Mouse (Mus musculus) midbrain, embryonic 15.5 days (tissue): ENCODE data around the gene Ccdc117. TPM values are rescaled to one million over a fixed set of nuclear protein-coding genes. Genes with fewer than 3 reads are reported as not detected.
"Not testable (repeated sequence)": the region's sequence is repeated elsewhere in the genome, so short reads cannot be mapped to it uniquely, and the experiment has no call there.

Experiments used
- ATAC-seq: fragments of 200-750 bp; cut with Nextera tagmentation; replicated peaks from 2 replicates; pipeline ENCODE4 v1.8.0; 2017; ENCODE audit warnings: moderate TSS enrichment
- H3K27ac ChIP-seq: fragments of 300-500 bp; sonication (generic); 2 replicates; pipeline ENCODE4 v1.5.1; 2015; ENCODE audit warnings: mild to moderate bottlenecking, inconsistent platforms
- H3K27me3 ChIP-seq: fragments of 300-500 bp; sonication (generic); replicated peaks from 2 replicates; pipeline ENCODE4 v1.6.1; 2015; ENCODE audit warnings: inconsistent platforms
- H3K36me3 ChIP-seq: fragments of 300-500 bp; sonication (generic); replicated peaks from 2 replicates; pipeline ENCODE4 v1.6.1; 2015; ENCODE audit warnings: inconsistent platforms
- H3K4me1 ChIP-seq: fragments of 300-500 bp; sonication (generic); 2 replicates; pipeline ENCODE4 v1.6.1; 2015; ENCODE audit warnings: inconsistent platforms
- H3K4me2 ChIP-seq: fragments of 300-500 bp; sonication (generic); 2 replicates; pipeline ENCODE4 v1.6.1; 2015; ENCODE audit warnings: inconsistent platforms, mild to moderate bottlenecking, moderate library complexity
- H3K4me3 ChIP-seq: fragments of 300-500 bp; sonication (generic); 2 replicates; pipeline ENCODE4 v1.5.1; 2015; ENCODE audit warnings: mild to moderate bottlenecking, inconsistent platforms
- H3K9ac ChIP-seq: fragments of 300-500 bp; sonication (generic); 2 replicates; pipeline ENCODE4 v1.6.1; 2015; ENCODE audit warnings: mild to moderate bottlenecking, inconsistent platforms
- H3K9me3 ChIP-seq: fragments of 300-500 bp; sonication (generic); 2 replicates; pipeline ENCODE4 v1.6.1; 2016; ENCODE audit warnings: inconsistent platforms
- WGBS: fragments of 180-500 bp; shearing (Covaris S2); methylation state at CpG from one replicate; pipeline ENCODE4 v1.1.7; 2015; ENCODE audit warnings: mixed read lengths; 5-methylcytosine and 5-hydroxymethylcytosine counted together
- polyA plus RNA-seq: library from polyadenylated mRNA; unstranded; fragments of >200 nt; fragmentation: Nextera tagmentation; extraction: Ambion mirVana; gene quantifications from 2 replicates; pipeline ENCODE4 v1.2.1, GENCODE M21; 2015

Gene Ccdc117
- polyA plus RNA-seq, 1 experiment from 2014 or later: 12.1 TPM

DNA sequence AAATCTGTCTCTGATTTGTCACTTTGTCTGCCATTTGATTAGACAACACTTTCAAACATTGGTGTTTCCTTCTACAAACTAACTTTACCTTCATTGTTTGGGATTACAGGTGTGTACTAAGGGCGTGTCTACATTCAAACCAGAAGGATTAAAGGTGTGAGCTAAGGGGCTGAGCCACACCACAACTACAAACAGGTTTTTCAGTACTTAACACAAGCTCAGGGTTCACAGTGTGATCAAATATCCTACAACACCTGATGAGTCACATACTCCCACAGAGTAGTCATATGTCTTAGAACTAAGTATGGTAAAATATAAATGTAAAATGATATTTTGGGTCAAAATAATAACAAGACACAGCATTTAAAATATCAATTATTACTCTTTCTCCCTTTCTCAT, 9.9 kb upstream of the Ccdc117 start:
- WGBS: 63% methylated on average over 1 of the region's 1 CpGs
- no peak overlapping the region for H3K4me2 ChIP-seq
- no peaks in the 10 kb centered on the region for H3K27me3 ChIP-seq
- no peak for ATAC-seq
- H3K4me3 ChIP-seq: no peak overlapping the region
- no peaks in the 10 kb centered on the region for H3K36me3 ChIP-seq
- no peaks in the 10 kb centered on the region for H3K4me1 ChIP-seq
- H3K9me3 ChIP-seq: no peaks in the 10 kb centered on the region
- no peak overlapping the region for H3K27ac ChIP-seq
- H3K9ac ChIP-seq: no peak overlapping the region

DNA sequence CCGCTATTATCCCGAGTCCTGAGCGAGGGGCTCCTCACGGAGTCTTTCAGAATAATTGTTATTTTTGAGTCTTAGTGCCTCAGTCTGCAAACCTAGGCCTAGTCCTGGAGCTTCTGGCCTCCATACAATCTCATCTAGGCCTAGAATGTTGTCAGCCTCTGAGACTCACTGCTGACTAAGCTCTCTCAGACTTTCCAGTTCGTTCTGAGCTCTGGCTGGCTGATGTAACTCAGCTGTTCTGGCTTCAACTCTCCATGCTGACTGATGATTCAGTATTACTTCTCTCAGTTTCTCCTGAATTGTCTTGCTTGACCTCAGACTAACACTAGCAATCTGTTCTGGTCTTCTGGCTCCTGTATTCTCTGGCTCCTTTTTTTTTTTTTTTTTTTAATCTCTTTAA, 9.4 kb upstream of the Ccdc117 start:
- Histone ChIP-seq H3K36me3 (no peaks in the 10 kb centered on the region), H3K9ac (no peak overlapping the region), H3K4me2 (no peak overlapping the region), H3K27me3 (no peaks in the 10 kb centered on the region), H3K27ac (no peak overlapping the region), H3K4me1 (no peaks in the 10 kb centered on the region), H3K4me3 (no peak overlapping the region), H3K9me3 (no peaks in the 10 kb centered on the region)
- ATAC-seq: no peak
- WGBS: 90% methylated on average over 5 of the region's 5 CpGs

- Histone ChIP-seq H3K36me3 (no peaks in the 10 kb centered on the region), H3K9me3 (no peaks in the 10 kb centered on the region), H3K4me1 (no peaks in the 10 kb centered on the region), H3K9ac (no peak overlapping the region), H3K27me3 (no peaks in the 10 kb centered on the region), H3K4me2 (no peak overlapping the region), H3K4me3 (no peak overlapping the region), H3K27ac (no peak overlapping the region)
- ATAC-seq: no peak
- WGBS: 90% methylated on average over 3 of the region's 3 CpGs
Measured at GRCm38 (mm10) chr11:5546693-5547092, 4.7 kb upstream of the Ccdc117 start.

- Histone ChIP-seq H3K9me3 (no peaks in the 10 kb centered on the region), H3K9ac (no peak overlapping the region), H3K27me3 (no peaks in the 10 kb centered on the region), H3K4me2 (no peak overlapping the region), H3K36me3 (no peaks in the 10 kb centered on the region), H3K4me3 (no peak overlapping the region), H3K27ac (no peak overlapping the region), H3K4me1 (peaks cover 9% of the 10 kb centered on the region)
- ATAC-seq: no peak
- 79% methylated on average over 4 of the region's 4 CpGs for WGBS
Measured at GRCm38 (mm10) chr11:5545457-5545856, 3.5 kb upstream of the Ccdc117 start.

- peaks cover 13% of the 10 kb centered on the region for H3K4me1 ChIP-seq
- ATAC-seq, H3K36me3 ChIP-seq, H3K27me3 ChIP-seq, H3K27ac ChIP-seq, H3K9ac ChIP-seq, H3K4me2 ChIP-seq, H3K9me3 ChIP-seq, H3K4me3 ChIP-seq: not testable (repeated sequence)
- 94% methylated on average over 1 of the region's 1 CpGs for WGBS
Measured at GRCm38 (mm10) chr11:5544709-5545108, 2.7 kb upstream of the Ccdc117 start.

GRCm38 (mm10) chr11:5543281-5543680, 1.3 kb upstream of the Ccdc117 start:
- H3K27ac ChIP-seq: no peak overlapping the region
- no peak for ATAC-seq
- no peaks in the 10 kb centered on the region for H3K27me3 ChIP-seq
- H3K4me2 ChIP-seq: no peak overlapping the region
- H3K9ac ChIP-seq: no peak overlapping the region
- H3K36me3 ChIP-seq: 0 out of 2 replicates have a peak, but pooled peaks cover 3% of the 10 kb centered on the region
- H3K9me3 ChIP-seq: no peaks in the 10 kb centered on the region
- 84% methylated on average over 1 of the region's 1 CpGs for WGBS
- peaks cover 19% of the 10 kb centered on the region for H3K4me1 ChIP-seq
- no peak overlapping the region for H3K4me3 ChIP-seq

DNA sequence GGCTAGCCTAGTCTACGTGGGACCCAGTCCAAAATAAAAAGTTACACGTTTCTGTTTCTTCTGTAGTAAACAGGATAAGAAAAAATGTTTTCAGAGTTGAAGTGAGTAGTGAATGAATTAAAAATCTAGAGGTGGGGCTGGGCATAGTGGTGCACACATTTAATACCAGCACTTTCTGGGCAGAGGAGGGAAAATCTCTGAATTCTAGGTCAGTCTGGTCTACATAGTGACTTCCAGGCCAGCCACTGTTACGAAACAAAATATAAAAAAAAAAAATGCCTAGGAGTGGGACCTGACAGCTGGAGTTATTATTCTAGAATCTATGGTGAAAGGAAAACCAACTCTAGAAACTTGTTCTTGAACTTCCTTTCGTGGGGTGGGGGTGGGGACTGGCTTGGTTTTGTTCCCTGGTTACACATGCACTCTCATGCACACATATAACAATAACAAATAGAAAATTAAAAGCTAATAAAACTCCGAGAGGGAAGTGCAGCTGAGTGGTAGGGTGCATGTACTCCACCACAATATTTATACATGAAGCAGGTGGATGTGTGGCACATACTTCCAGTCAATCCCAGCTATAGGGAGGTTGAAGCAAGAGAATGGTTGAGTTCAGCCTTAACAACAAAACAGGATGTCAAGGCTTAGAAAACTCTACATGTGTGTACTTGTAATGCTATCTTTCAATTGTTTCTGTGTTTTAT, 647 bp upstream of the Ccdc117 start:
- H3K36me3 ChIP-seq: 0 out of 2 replicates have a peak, but pooled peaks cover 3% of the 10 kb centered on the region
- WGBS: 58% methylated on average over 5 of the region's 5 CpGs
- no peaks in the 10 kb centered on the region for H3K27me3 ChIP-seq
- peak overlapping the region; percentile 77 for H3K4me2 ChIP-seq
- no peak overlapping the region for H3K9ac ChIP-seq
- H3K27ac ChIP-seq: no peak overlapping the region
- peak; percentile 52 for ATAC-seq
- H3K4me1 ChIP-seq: peaks cover 19% of the 10 kb centered on the region
- peak overlapping the region; percentile 56 for H3K4me3 ChIP-seq
- no peaks in the 10 kb centered on the region for H3K9me3 ChIP-seq

DNA sequence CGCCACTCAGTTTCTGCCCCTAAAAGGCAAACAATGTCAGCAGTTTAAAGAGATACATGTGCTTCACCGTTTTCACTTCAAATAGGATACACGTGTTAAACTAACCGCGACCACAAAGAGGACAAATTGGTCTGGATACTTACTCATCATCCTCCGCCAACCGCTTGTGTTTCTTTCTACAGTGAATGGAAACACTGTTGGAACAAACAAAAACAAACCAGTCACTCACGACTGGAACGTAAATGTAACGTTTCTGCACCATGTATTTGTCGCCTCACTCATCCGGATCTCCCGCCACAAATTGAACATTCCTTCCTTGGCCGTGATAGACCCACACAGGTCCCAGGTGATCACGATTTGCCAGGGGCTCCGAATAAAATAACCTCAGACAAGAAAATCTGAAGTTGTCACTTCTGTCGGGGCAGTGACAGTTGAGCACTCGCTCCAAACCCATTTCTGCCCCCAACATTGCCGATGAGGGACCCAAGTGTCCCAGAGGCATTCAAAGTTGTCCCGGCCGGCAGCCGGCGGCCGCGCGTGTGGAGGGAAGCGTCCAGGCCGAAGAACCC, 673 bp downstream of the Ccdc117 start:
- Histone ChIP-seq H3K27me3 (no peaks in the 10 kb centered on the region), H3K9ac (peak overlapping the region; percentile 51), H3K4me1 (peaks cover 19% of the 10 kb centered on the region), H3K36me3 (0 out of 2 replicates have a peak, but pooled peaks cover 3% of the 10 kb centered on the region), H3K4me3 (peak overlapping the region; percentile 56), H3K27ac (peak overlapping the region; percentile 76), H3K9me3 (no peaks in the 10 kb centered on the region), H3K4me2 (peak overlapping the region; percentile 77)
- 2% methylated on average over 28 of the region's 28 CpGs for WGBS
- ATAC-seq: peak; percentile 17; the same call in 1 of the 2 replicates

DNA sequence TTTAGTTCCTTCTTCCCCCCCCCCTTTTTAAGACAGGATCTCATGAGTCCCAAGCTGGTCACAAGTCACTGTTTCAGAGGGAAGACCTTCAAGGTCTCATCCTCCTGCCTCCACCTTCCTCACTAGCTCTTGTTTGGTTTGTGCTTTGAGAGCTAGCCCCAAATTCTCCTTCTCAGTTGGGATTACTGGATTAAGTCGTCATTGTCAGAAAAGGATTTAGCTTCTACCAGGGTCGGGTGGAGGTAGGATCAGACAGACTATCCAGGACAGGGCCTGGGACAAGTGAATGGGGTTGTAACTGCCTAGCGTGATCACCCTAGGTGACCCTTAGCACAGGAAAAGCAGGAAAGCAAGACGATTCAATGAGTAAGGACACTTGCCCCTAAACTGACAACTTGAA, 1.7 kb downstream of the Ccdc117 start:
- 26% methylated on average over 4 of the region's 4 CpGs for WGBS
- Histone ChIP-seq H3K9me3 (no peaks in the 10 kb centered on the region), H3K27me3 (no peaks in the 10 kb centered on the region), H3K4me2 (peak overlapping the region; percentile 77), H3K4me3 (peak overlapping the region; percentile 56), H3K27ac (no peak overlapping the region), H3K9ac (peak overlapping the region; percentile 51; the same call in 1 of the 2 replicates), H3K36me3 (0 out of 2 replicates have a peak, but pooled peaks cover 3% of the 10 kb centered on the region), H3K4me1 (peaks cover 19% of the 10 kb centered on the region)
- ATAC-seq: no peak

DNA sequence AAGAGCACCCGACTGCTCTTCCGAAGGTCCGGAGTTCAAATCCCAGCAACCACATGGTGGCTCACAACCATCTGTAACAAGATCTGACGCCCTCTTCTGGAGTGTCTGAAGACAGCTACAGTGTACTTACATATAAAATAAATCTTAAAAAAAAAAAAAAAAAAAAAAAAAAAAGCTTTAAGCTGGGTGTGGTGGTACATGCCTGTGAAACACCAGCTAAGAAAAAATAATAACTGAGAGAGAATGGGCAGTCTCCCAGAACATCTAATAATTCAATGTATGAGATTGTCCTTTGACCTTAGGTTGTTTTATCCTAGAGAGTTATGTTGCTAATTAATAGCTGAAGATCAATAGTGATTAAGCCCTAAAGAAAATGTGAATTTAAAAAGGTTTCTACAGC, 4.5 kb downstream of the Ccdc117 start:
- WGBS: 93% methylated on average over 4 of the region's 4 CpGs
- H3K36me3 ChIP-seq: peaks cover 23% of the 10 kb centered on the region
- H3K9ac ChIP-seq, ATAC-seq, H3K4me2 ChIP-seq, H3K4me3 ChIP-seq, H3K27me3 ChIP-seq, H3K9me3 ChIP-seq, H3K27ac ChIP-seq: not testable (repeated sequence)
- H3K4me1 ChIP-seq: peaks cover 19% of the 10 kb centered on the region

GRCm38 (mm10) chr11:5533108-5533507, 8.9 kb downstream of the Ccdc117 start:
- H3K4me2 ChIP-seq: no peak overlapping the region
- 84% methylated on average over 5 of the region's 5 CpGs for WGBS
- H3K27ac ChIP-seq: no peak overlapping the region
- no peaks in the 10 kb centered on the region for H3K9me3 ChIP-seq
- H3K4me1 ChIP-seq: no peaks in the 10 kb centered on the region
- no peak for ATAC-seq
- peaks cover 36% of the 10 kb centered on the region for H3K36me3 ChIP-seq
- no peak overlapping the region for H3K4me3 ChIP-seq
- no peaks in the 10 kb centered on the region for H3K27me3 ChIP-seq
- H3K9ac ChIP-seq: no peak overlapping the region

GRCm38 (mm10) chr11:5530717-5531116, 11.3 kb downstream of the Ccdc117 start:
- H3K27me3 ChIP-seq: no peaks in the 10 kb centered on the region
- H3K27ac ChIP-seq: no peak overlapping the region
- WGBS: 74% methylated on average over 6 of the region's 6 CpGs
- H3K9me3 ChIP-seq: no peaks in the 10 kb centered on the region
- H3K4me1 ChIP-seq: no peaks in the 10 kb centered on the region
- ATAC-seq: no peak
- no peak overlapping the region for H3K9ac ChIP-seq
- H3K36me3 ChIP-seq: peaks cover 40% of the 10 kb centered on the region
- H3K4me3 ChIP-seq: no peak overlapping the region
- no peak overlapping the region for H3K4me2 ChIP-seq

DNA sequence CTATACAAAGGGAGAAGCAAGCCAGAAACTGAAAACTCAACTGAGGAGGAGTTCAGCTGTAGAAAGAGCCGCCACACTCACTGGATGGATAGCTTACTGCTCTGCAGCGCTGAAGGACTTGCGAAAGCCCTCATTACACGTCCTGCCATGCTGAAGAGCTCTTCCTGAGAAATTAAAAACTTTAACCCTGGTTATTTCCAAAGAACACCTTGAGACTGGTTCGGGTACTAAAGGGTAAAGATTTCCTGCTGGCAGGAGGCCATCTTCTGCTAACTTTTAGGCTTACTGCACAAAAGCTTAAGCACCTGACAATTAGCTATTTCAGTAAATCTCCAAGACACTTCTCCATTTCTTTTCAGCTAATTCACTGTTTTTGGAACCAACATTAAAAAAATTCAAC, 11.8 kb downstream of the Ccdc117 start:
- no peak for ATAC-seq

More for the DNA sequence above, 11.8 kb downstream of the Ccdc117 start:
- Histone ChIP-seq H3K36me3 (peaks cover 45% of the 10 kb centered on the region), H3K4me3 (no peak overlapping the region), H3K27me3 (no peaks in the 10 kb centered on the region), H3K4me2 (no peak overlapping the region), H3K9me3 (no peaks in the 10 kb centered on the region), H3K4me1 (no peaks in the 10 kb centered on the region), H3K9ac (no peak overlapping the region), H3K27ac (no peak overlapping the region)
- 81% methylated on average over 5 of the region's 5 CpGs for WGBS
